Mouse (Mus musculus) neutrophil, adult 5-6 weeks (primary cell): Measurements from ENCODE around the gene Tprn. TPM values are rescaled to one million over a fixed set of nuclear protein-coding genes. Genes with fewer than 3 reads are reported as not detected.

Experiments
- ATAC-seq: fragments of 151-379, 151-347 bp; 2 replicates; pipeline ENCODE4 v1.8.0; 2017; ENCODE audit warnings: mild to moderate bottlenecking, moderate TSS enrichment; ENCODE audit not compliant: insufficient number of reproducible peaks, poor library complexity, low FRiP score, severe bottlenecking; ENCODE audit errors: extremely low read depth
- total RNA-seq: library from RNA; stranded (forward); fragments of 200-1000 nt; gene quantifications from 2 replicates; pipeline ENCODE4 v1.2.3, GENCODE M21; 2017

Gene Tprn
- 4.9 and 6.9 TPM in 2 replicates for total RNA-seq

GRCm38 (mm10) chr2:25262291-25262767 lies at the start of gene Tprn:
Gene Tprn (plus strand): TSS chr2:25262618.
- peak; percentile 98 for ATAC-seq

GRCm38 (mm10) chr2:25213266-25213865 lies 49.1 kb upstream of the Tprn start:
- no peak for ATAC-seq

DNA sequence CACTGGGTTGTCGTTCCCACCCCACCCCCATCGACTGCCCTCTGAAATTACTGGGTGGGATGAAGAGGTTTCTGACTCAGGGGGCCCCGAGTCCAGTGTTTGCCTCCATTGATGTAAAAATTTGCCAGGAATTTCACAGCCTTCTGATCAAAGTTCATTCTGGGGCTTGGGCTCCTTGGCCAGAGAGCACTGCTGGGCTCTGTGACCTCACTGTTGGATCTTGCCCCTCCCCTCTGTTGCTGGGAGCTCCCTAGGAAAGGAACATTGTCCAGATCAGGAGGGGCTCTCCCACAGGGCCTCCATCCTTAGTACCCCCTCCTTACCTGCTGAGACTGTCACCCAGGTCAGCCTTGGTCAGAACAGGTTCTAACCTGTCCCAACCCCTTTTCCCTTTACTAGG lies 48.0 kb upstream of the Tprn start, which contains the start of gene Stpg3:
Gene Stpg3 (minus strand): TSS at position 194 of the 400 bp plus-strand sequence.
- ATAC-seq = no peak

DNA sequence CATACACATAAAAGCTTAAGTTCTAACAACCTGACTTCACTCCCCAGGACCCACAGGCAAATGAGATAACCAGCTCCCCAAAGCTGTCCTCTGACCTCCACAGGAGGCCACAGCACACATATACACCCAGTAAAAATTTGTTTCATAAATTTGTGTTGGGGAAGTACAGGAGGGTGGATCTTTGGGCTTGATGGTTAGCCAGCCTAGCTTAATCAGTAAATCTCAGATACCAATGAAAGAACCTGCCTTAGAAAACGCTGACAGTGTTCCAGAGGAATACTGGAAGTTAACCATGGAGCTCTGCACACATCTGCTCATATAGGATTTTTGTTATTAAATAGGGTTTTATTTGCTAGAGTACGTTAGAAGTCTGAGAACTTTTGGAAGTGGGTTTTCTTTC lies 44.8 kb upstream of the Tprn start:
- no peak for ATAC-seq

DNA sequence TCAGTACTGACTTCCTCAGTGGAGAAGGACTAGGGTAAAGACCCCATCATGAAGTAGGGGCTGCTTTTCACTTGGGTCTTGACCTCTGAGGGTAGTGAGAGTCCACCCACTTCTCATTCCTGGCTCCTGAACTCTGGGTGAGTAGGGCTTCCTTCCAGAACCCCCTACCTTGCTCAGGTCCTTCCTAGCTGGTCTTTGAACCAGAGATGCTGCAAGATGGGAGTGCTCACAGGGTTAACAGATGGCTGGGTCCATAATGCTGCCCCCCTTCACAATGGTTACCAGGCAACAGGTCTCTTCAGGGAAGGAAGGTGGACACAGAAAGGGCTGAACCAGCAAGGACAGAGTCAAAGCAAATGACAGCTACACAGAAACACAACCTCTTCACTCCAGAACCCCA lies 44.0 kb upstream of the Tprn start, which contains the start of gene Fam166a:
Gene Fam166a (plus strand): TSS at position 301 of the 400 bp plus-strand sequence.
- no peak for ATAC-seq

- ATAC-seq = no peak
Measured at GRCm38 (mm10) chr2:25221331-25221772, 41.1 kb upstream of the Tprn start.

DNA sequence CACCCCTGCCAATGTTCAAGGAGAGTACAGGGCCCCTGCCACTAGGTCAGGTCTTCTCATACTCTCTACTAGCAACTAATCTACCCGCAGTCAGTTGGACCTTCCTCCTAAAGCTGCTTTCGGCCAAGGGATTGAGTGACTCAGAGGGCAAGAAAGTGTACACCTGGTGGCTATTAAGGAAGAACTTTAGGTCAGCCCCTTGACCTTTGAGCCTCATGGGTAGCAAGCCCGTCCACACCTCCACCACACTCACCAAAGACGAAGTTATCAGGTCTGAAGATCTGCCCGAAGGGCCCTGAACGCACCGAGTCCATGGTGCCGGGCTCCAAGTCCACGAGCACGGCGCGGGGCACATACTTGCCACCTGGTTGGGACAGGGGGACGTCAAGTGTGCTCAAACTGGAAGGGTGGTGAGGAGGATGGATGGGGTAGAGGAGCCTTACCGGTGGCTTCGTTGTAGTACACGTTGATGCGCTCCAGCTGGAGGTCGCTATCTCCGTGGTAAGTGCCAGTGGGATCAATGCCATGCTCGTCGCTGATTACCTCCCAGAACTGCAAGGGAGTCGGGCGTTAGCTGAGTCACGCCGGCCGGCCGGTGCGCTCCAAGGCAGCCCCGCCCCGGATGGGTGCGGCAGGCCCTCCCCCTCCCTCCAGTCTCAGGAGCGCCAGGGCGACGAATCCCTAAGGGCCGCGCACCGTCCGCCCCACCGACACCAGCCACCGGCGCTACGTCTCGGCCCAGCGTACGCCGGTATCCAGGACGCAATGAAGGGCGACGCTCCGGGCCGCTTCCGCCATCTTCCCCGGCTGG lies 38.5 kb upstream of the Tprn start:
- ATAC-seq = peak; percentile 2

DNA sequence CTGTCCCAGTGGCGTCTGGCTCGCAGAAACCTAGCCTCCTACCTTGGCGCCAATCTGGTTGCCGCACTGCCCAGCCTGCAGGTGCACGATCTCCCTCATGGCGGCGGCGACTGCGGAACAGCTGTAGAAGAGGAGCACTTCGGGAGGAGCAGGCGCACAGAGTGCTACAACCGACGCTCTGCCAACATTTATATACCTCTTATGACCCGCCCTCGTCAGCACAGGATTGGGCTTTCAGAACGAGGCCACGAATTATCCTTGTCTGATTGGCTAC lies 38.0 kb upstream of the Tprn start, which contains the start of gene Tubb4b:
Gene Tubb4b (minus strand): TSS at position 211 of the 274 bp plus-strand sequence.
- no peak for ATAC-seq

- peak; percentile 80 for ATAC-seq
Measured at GRCm38 (mm10) chr2:25224766-25225752, 37.4 kb upstream of the Tprn start.

- no peak for ATAC-seq
Measured at GRCm38 (mm10) chr2:25225811-25226379, 36.5 kb upstream of the Tprn start.

DNA sequence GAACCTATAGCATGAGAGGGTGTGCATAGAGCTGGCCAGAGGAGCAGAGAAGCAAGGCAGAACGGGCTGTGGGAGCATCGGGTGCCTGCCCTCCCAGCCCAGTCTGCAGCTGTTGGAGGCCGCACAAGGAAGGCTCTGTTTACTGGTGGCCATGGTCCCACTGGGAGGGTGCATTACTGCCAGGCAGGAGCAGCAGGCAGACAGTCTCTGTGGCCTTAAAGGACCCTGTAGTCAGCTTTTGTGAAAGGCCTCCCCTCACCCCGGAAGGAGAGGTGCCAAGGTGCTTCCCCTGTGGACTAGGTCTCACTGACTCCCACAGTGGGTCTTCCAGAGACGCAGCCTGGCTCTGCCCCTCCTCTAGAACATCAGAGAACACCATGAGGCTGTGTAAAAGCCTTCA lies 35.6 kb upstream of the Tprn start:
- no peak for ATAC-seq

- no peak for ATAC-seq
Measured at GRCm38 (mm10) chr2:25227406-25227805, 35.0 kb upstream of the Tprn start.

DNA sequence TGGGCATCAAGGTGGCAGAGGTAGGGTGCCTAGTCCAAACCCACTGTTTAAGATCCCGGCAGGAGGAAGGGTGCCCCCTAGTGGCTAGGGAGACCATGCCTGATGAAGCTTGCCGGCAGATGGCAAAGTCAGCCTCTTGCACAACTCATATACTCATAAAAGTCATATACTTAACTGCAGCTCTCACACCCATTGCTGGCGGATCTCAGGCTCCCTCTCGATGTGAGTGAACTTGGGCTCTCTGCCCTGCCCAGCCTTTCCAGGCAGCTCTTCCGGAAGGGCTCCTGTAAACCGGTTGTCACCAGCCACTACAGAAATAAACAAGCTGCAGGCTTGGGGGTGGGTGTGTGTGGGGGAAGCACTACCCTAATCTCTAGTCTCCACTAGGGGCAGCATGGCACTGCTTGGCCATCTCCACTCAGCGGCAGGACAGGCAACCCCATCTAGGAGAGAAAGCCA lies 34.0 kb upstream of the Tprn start:
- ATAC-seq = peak; percentile 47

GRCm38 (mm10) chr2:25228995-25229530 lies 33.4 kb upstream of the Tprn start:
- ATAC-seq = no peak

DNA sequence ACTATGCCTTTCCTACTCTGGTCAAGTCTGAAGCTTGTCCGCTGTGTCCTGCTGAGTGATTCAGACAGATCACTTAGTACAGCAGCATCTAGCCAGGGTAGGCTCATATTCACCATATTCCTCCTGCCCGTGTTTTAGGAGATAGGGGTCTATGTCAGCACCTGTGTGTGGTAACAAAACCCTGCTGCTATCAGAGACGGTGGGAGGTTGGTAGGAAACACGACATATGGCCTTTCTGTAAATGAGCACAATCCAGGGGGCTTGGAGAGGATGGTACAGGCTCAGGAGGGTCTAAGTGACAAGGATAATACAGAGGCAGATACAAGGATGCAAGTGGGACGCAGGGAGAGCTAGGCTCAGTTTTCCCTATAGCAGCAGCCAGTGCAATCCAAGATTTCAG lies 32.8 kb upstream of the Tprn start:
- no peak for ATAC-seq

DNA sequence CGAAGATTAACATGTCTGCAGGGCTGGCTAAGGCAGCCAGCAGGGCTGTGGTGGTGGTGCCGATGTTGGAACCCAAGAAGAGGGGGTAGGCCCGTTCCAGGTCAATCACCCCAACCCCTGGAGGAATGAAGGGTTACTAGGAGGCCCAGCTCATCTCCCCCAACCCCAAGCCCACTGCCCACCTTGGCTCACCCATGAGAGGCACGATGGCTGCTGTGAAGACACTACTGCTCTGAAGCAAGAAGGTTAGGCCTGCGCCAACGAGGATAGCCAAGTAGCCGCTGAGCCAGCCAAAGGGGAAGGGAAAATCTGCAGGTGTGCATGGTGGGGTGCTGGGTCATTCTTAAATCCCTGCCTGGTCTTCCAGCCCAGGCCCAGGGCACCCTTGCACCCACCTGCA lies 31.8 kb upstream of the Tprn start:
- no peak for ATAC-seq

DNA sequence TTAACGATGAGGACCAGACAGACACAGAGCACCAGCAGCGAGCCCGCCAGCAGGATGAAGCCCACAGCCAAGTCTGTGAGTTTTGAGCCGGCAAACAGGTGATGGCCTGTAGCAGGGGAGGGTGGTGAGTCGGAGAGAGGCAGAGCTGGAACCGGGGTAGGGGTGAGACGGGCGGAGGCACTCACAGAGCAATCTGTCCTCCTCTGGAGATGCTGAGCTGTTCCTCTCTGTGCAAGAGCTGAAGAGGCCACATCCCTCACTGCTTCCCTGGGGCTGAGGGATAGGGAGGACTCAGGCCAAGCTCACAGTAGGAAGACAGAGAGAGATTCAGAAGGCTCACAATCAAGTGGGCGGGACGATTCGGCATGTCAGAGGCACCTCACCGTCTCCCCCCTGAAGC lies 31.4 kb upstream of the Tprn start:
- ATAC-seq = no peak

DNA sequence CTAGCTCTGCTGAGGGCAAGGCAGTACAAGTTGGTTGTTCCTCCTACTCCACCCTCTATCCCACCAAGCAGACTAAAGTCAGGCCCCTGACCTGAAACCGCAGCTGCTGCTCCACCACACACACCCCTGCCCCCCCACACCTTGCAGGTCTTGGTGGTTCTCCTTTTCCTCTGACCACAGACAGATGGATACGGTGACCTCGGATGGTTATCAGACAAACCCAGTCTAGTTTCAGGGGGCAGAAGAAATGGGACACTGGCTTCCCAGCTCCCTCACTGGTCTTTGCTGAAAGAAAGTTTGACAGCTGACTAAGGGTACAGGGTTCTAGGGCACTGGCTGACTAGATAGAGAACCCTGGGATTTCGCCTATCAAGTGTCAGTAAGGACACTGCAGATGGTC lies 29.0 kb upstream of the Tprn start:
- ATAC-seq = no peak

GRCm38 (mm10) chr2:25234050-25234449 lies 28.4 kb upstream of the Tprn start, which contains the start of gene Slc34a3:
Gene Slc34a3 (minus strand): TSS chr2:25234364.
- no peak for ATAC-seq
